Comparison of ENCODE assay signal across 8 mouse cellular contexts in the genomic region with DNA sequence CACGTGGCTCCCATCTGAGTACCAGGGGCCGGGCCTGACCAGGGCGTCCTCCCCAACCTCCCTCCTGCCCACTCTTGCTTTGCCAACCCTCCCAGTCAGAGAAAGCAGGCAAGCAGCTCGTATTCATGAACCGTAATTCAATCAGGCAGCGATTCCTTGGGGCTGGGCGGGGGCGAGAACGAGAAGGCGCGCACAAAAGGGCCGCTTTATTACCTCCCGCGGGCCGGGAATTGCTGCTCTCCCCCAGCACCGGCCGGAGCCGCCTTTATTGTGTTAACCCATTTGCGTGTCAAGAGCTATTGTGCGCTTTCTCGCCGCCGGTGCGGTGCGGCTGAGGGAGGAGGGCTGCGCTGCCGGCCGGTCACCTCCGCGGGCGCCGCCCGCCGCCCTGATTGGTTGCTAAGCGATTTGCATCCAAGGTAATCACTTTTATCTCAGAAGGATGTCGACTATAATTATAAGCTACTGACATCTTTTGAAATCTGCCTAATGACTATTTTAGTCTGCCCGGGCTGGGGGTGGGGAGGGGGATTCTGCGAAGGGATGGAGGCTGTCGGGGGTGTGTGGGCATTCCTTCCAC. TPM values are rescaled to one million over a fixed set of nuclear protein-coding genes. Genes with fewer than 3 reads are reported as not detected.
DNase-seq lines count a peak whose midpoint lies in the region; ATAC-seq and TF ChIP-seq lines count a peak whose summit lies in the region.

No protein-coding gene starts in this region.

- H3K36me3 ChIP-seq in heart, embryonic 15.5 days = no peaks in the 10 kb centered on the region
- no peaks in the 10 kb centered on the region for H3K36me3 ChIP-seq in hindbrain, embryonic 11.5 days (ENCODE audit: control insufficient read depth, insufficient read depth, low read length)
- H3K36me3 ChIP-seq in midbrain, embryonic 11.5 days (ENCODE audit: control insufficient read depth, insufficient read depth, low read length) = no peaks in the 10 kb centered on the region

- TF ChIP-seq POLR2A in lung, adult 2 months (IDR thresholded peaks at IDR 0.05; ENCODE audit: borderline replicate concordance, extremely low read depth, low read depth, low read length) = no peak

- DNase-seq in heart, postnatal 36 days = no peak
- peak; percentile 96 for DNase-seq in ZHBTc4 (ENCODE audit: low read depth, low spot score)
- DNase-seq in hindbrain, embryonic 11.5 days (ENCODE audit: low spot score) = peak; percentile 81
- DNase-seq in midbrain, embryonic 11.5 days (ENCODE audit: low spot score, missing footprints) = peak; percentile 97
- no peak for DNase-seq in spleen, postnatal 4 days (ENCODE audit: low spot score in 2 of 2)
- no peak for DNase-seq in B cell, adult 2 months
- DNase-seq in lung, adult 2 months = no peak

- H3K27ac ChIP-seq in heart, embryonic 15.5 days = no peak overlapping the region
- peak overlapping the region; percentile 87 for H3K27ac ChIP-seq in hindbrain, embryonic 11.5 days (ENCODE audit: low read depth, low read length)
- peak overlapping the region; percentile 70 for H3K27ac ChIP-seq in midbrain, embryonic 11.5 days (ENCODE audit: low read depth, low read length)

- no peaks in the 10 kb centered on the region for H3K9me3 ChIP-seq in heart, embryonic 15.5 days (replicated peaks)
- H3K9me3 ChIP-seq in hindbrain, embryonic 11.5 days (ENCODE audit: control insufficient read depth, low read length) = no peaks in the 10 kb centered on the region
- H3K9me3 ChIP-seq in midbrain, embryonic 11.5 days (ENCODE audit: control insufficient read depth, low read length) = no peaks in the 10 kb centered on the region

- no peak for TF ChIP-seq CTCF in lung, adult 2 months (IDR thresholded peaks at IDR 0.05; ENCODE audit: insufficient read depth, low read length)

- H3K4me2 ChIP-seq in heart, embryonic 15.5 days = peak overlapping the region; percentile 71
- peak overlapping the region; percentile 44 for H3K4me2 ChIP-seq in hindbrain, embryonic 11.5 days (replicated peaks; ENCODE audit: low read depth, low read length)
- peak overlapping the region; percentile 59 for H3K4me2 ChIP-seq in midbrain, embryonic 11.5 days

- peaks cover 49% of the 10 kb centered on the region for H3K27me3 ChIP-seq in heart, embryonic 15.5 days
- peaks cover 4% of the 10 kb centered on the region; the same call in 1 of the 2 replicates for H3K27me3 ChIP-seq in hindbrain, embryonic 11.5 days (ENCODE audit: control insufficient read depth, insufficient read depth, low read length)
- H3K27me3 ChIP-seq in midbrain, embryonic 11.5 days (ENCODE audit: control insufficient read depth, insufficient read depth, low read length) = peaks cover 13% of the 10 kb centered on the region

- peaks cover 63% of the 10 kb centered on the region for H3K4me1 ChIP-seq in heart, embryonic 15.5 days (replicated peaks)
- H3K4me1 ChIP-seq in hindbrain, embryonic 11.5 days (replicated peaks; ENCODE audit: control insufficient read depth, insufficient read depth, low read length) = peaks cover 54% of the 10 kb centered on the region
- H3K4me1 ChIP-seq in midbrain, embryonic 11.5 days (ENCODE audit: control insufficient read depth, insufficient read depth, low read length) = peaks cover 70% of the 10 kb centered on the region
- peaks cover 5% of the 10 kb centered on the region; the same call in 1 of the 2 replicates for H3K4me1 ChIP-seq in lung, adult 2 months (ENCODE audit: control insufficient read depth, insufficient read depth, low read length)

- H3K9ac ChIP-seq in heart, embryonic 15.5 days = peak overlapping the region; percentile 44; the same call in 1 of the 2 replicates
- H3K9ac ChIP-seq in hindbrain, embryonic 11.5 days (ENCODE audit: low read depth, low read length) = peak overlapping the region; percentile 60
- peak overlapping the region; percentile 47 for H3K9ac ChIP-seq in midbrain, embryonic 11.5 days (ENCODE audit: low read length)

- intact Hi-C loops in heart, postnatal 36 days (cut with DNase I) = no loop called here

- H3K4me3 ChIP-seq in heart, embryonic 15.5 days = peak overlapping the region; percentile 44
- peak overlapping the region; percentile 29 for H3K4me3 ChIP-seq in hindbrain, embryonic 11.5 days (ENCODE audit: low read depth, low read length)
- H3K4me3 ChIP-seq in midbrain, embryonic 11.5 days (ENCODE audit: low read depth, low read length) = peak overlapping the region; percentile 33
- H3K4me3 ChIP-seq in lung, adult 2 months (replicated peaks; ENCODE audit: extremely low read depth, low read depth, low read length) = no peak overlapping the region

- ATAC-seq in heart, embryonic 15.5 days (replicated peaks; ENCODE audit: insufficient number of reproducible peaks, insufficient read depth, low FRiP score, low read depth) = no peak
- peak; percentile 37 for ATAC-seq in hindbrain, embryonic 11.5 days (ENCODE audit: low FRiP score)
- ATAC-seq in midbrain, embryonic 11.5 days (ENCODE audit: low FRiP score) = peak; percentile 35

- 3% methylated on average over 39 of the region's 39 CpGs for WGBS in heart, embryonic 15.5 days
- WGBS in hindbrain, embryonic 11.5 days = under 1% methylated on average over 38 of the region's 39 CpGs
- 1% methylated on average over 39 of the region's 39 CpGs for WGBS in midbrain, embryonic 11.5 days
- 11% methylated on average over 39 of the region's 39 CpGs for WGBS in lung, adult 2 months

RNA-seq across cellular contexts. Expression of a gene that starts 3.7 kb away (rescaled TPM):
- polyA plus RNA-seq in heart, embryonic 15.5 days (2015; fragmentation: Nextera tagmentation; extraction: Ambion mirVana) = 0.74 and 1.6 TPM in 2 replicates
- 1 to 10 TPM; 1.6 to 1.9 TPM for total RNA-seq in heart, postnatal 36 days (2021)
- 4.8 and 6.5 TPM in 2 replicates for polyA plus RNA-seq in hindbrain, embryonic 11.5 days (2014; fragmentation: Nextera tagmentation; extraction: Ambion mirVana)
- 5.8 and 6.7 TPM in 2 replicates for polyA plus RNA-seq in midbrain, embryonic 11.5 days (2014; fragmentation: Nextera tagmentation; extraction: Ambion mirVana)
- 7.6 and 8.0 TPM in 2 replicates for polyA plus RNA-seq in lung, adult 2 months (2012; rRNA removed)

Comparison
In these comparisons a context has a peak if more than half of its experiments do, and no peak if none do; other contexts are left out.
1. DNase-seq: peak in ZHBTc4 (single experiment), hindbrain, embryonic 11.5 days (single experiment) and midbrain, embryonic 11.5 days (single experiment); none in heart, postnatal 36 days (0 of 2), spleen, postnatal 4 days (0 of 2), B cell, adult 2 months (0 of 2) and lung, adult 2 months (single experiment).
2. Peak in every context shown above with its lines, with median percentiles within 50 percentile points of each other: H3K4me2 ChIP-seq and H3K9ac ChIP-seq.